Mouse (Mus musculus) cortical plate, adult 2 months (tissue): ENCODE measurements around the gene Sema4c.

Source experiments
- CTCF ChIP-seq: fragments of 200-500 bp; IDR thresholded peaks from 2 replicates; pipeline ENCODE4 v1.5.1; 2011; ENCODE audit warnings: mild to moderate bottlenecking, control low read depth, low read length; ENCODE audit not compliant: insufficient read depth; ENCODE audit errors: extremely low read depth
- POLR2A ChIP-seq: fragments of 200-500 bp; IDR thresholded peaks from 2 replicates; pipeline ENCODE4 v1.6.1; 2011; ENCODE audit warnings: mild to moderate bottlenecking, low read length, control low read depth; ENCODE audit not compliant: insufficient read depth; ENCODE audit errors: extremely low read depth

DNA sequence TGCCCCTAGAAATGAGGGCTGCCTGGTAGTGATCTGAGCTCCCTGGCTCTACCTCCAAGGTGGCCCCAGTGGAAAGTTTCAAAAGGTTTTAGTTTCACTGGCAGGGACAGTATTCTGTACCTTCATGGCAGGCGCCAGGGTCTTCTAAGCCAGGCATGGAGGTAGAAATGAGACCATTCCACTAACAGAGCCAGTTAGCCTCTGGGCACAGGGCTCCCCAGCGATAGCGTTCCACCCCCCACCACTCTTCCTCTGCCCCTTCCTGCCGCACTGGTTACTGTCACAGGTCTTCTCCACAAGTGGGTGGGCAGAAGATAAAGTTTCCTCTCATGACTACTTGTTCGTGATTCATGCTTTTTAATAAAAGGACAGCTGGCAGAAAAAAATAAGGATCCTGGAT is 1.7 kb upstream of the Sema4c start:
- TF ChIP-seq POLR2A (no peak), CTCF (no peak)
